Mouse (Mus musculus) liver, embryonic 14.5 days (tissue): Measurements from ENCODE around the gene Cyp2u1.

Experiments used
- CTCF ChIP-seq: IDR thresholded peaks from 2 replicates; pipeline ENCODE4 v1.5.1; 2016; ENCODE audit warnings: antibody characterized with exemption, low read depth, control low read depth
- EP300 ChIP-seq: IDR thresholded peaks from 2 replicates; pipeline ENCODE4 v1.6.1; 2016; ENCODE audit warnings: antibody characterized with exemption, low read depth

GRCm38 (mm10) chr3:131335117-131335547, 32.1 kb upstream of the Cyp2u1 start:
- TF ChIP-seq CTCF: no peak
- no peak for TF ChIP-seq EP300
